Mouse (Mus musculus) sigmoid colon, adult 10 weeks (tissue): ENCODE data around the gene Cryab. TPM values are rescaled to one million over a fixed set of nuclear protein-coding genes. Genes with fewer than 3 reads are reported as not detected.

ENCODE experiments used
- polyA plus RNA-seq: library from polyadenylated mRNA; stranded (reverse); fragments of 350-450 nt; fragmentation: Illumina TruSeq; extraction: RNeasy Lipid Tissue Mini Kit (QIAGEN cat#74804); gene quantifications from one replicate; pipeline ENCODE4 v1.2.3, GENCODE M21; 2014; ENCODE audit warnings: low read depth, low replicate concordance

The Cryab gene
- polyA plus RNA-seq, result 10.2 TPM

GRCm38 (mm10) chr9:50751323-50751722, at the start of gene Cryab:
TSS of gene Cryab (plus strand) at chr9:50751325.

GRCm38 (mm10) chr9:50738914-50739870, 11.9 kb upstream of the Cryab start, which contains the start of gene Dixdc1:
TSS of gene Dixdc1 (minus strand) at chr9:50739517.

GRCm38 (mm10) chr9:50746214-50746677, 4.9 kb upstream of the Cryab start, which contains the start of gene 2310030G06Rik:
TSS of gene 2310030G06Rik (minus strand) at chr9:50746536.

GRCm38 (mm10) chr9:50752054-50752602, 1.0 kb downstream of the Cryab start, which contains the start of gene Hspb2:
TSS of gene Hspb2 (minus strand) at chr9:50752354.

GRCm38 (mm10) chr9:50768107-50769002, 17.2 kb downstream of the Cryab start, which contains the start of gene Fdxacb1:
TSS of gene Fdxacb1 (plus strand) at chr9:50768236.

GRCm38 (mm10) chr9:50774991-50775612, 24.0 kb downstream of the Cryab start, which contains the start of the genes Alg9 and 1110032A03Rik:
TSS of gene Alg9 (plus strand) at chr9:50775019.
TSS of gene 1110032A03Rik (minus strand) at chr9:50775520.

Other genes starting within 250 kb of the Cryab start
- gene Pts, start 222.6 kb upstream of the Cryab start, polyA plus RNA-seq, result 200 TPM
- gene Il18, start 196.5 kb upstream of the Cryab start, polyA plus RNA-seq, result 1,164 TPM
- 25.0 TPM for gene Bco2, start 196.1 kb upstream of the Cryab start, polyA plus RNA-seq
- gene Tex12, start 190.0 kb upstream of the Cryab start, polyA plus RNA-seq, result 13.9 TPM
- gene Sdhd, start 147.5 kb upstream of the Cryab start, polyA plus RNA-seq, result 374 TPM
- gene Timm8b, start 147.4 kb upstream of the Cryab start, polyA plus RNA-seq, result 88.6 TPM
- 4.5 TPM for gene Pih1d2, start 134.0 kb upstream of the Cryab start, polyA plus RNA-seq
- 123 TPM for gene Nkapd1, start 133.9 kb upstream of the Cryab start, polyA plus RNA-seq
- 118 TPM for gene Dlat, start 91.5 kb upstream of the Cryab start, polyA plus RNA-seq
- 22.0 TPM for gene Dixdc1, start 11.8 kb upstream of the Cryab start, polyA plus RNA-seq
- gene 2310030G06Rik, start 4.8 kb upstream of the Cryab start, polyA plus RNA-seq, result 44.2 TPM
- not detected for gene Hspb2, start 1.0 kb downstream of the Cryab start, polyA plus RNA-seq
- gene Fdxacb1, start 16.9 kb downstream of the Cryab start, polyA plus RNA-seq, result 8.9 TPM
- 10.8 TPM for gene Alg9, start 23.7 kb downstream of the Cryab start, polyA plus RNA-seq
- gene 1110032A03Rik, start 24.2 kb downstream of the Cryab start, polyA plus RNA-seq, result 94.8 TPM
- gene Ppp2r1b, start 94.0 kb downstream of the Cryab start, polyA plus RNA-seq, result 29.4 TPM